Mouse (Mus musculus) kidney, adult 9 months (tissue): ENCODE data around the gene Brd7.

Experiments used
- DNase-seq: peaks from one replicate; pipeline ENCODE4 v3.0.0; 2022

Gene Brd7

DNA sequence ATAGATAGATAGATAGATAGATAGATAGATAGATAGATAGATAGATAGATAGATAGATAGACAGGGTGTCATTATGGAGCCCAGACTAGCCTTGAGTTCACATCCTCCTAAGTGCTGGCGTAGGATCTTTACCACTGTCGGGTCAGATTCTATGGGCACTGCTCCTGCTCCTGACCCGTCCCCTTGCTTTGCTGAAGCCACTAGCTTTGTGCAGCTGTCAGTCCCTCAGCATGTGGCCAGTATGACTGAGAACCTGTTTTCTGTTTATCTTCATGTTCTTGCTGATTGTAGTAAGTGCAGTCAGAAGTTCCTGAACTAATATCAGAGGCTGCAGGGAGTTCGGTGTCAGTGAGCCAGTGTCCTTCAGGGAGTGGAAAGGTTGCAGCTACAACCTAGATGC, 54.3 kb downstream of the Brd7 start:
- no peak for DNase-seq

GRCm38 (mm10) chr8:88306511-88306910, 55.5 kb downstream of the Brd7 start:
- DNase-seq, result no peak

- no peak for DNase-seq
Measured at GRCm38 (mm10) chr8:88305814-88306213, 56.2 kb downstream of the Brd7 start.

DNA sequence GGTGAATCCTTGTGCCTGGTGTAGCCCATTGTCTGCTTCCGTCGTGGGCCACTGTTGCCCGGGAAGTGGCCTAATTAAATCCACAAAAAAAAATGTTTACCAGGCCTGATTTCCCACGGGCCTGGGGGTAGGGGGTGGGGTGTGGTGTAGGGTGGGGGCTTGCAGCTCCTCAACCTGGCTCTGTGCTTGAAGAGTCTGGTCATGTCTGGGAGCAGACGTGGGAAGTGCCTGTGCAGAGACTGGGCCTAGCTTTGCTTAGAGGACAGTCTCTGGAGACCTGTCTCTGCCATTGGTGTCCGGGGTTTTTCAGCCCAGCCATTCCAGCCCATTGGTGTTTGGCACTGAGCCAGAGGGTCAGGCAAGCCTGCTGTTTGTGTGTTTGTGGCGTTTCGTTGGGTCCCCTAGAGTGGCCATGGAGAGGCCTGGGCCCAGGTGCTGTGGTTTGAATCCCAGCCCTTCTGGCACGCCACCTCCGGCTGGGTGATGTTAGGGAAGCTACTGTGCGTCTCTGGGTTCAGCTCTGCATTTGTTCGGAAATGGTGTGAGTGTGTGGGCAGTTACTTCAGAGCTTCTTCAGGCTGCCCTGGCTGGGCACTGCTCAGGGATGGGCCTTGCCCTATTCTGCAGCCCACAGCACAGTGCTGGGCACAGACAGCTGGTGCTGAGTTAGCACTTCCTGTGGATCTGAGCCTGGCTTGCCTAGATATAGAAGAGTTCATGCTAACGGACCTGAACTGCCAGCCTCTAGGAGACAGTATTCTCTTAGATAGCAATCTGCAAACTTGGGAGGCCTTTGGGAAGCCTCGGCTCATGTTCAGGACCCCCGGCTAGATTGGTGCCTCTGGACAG, 60.2 kb downstream of the Brd7 start:
- DNase-seq, result no peak

DNA sequence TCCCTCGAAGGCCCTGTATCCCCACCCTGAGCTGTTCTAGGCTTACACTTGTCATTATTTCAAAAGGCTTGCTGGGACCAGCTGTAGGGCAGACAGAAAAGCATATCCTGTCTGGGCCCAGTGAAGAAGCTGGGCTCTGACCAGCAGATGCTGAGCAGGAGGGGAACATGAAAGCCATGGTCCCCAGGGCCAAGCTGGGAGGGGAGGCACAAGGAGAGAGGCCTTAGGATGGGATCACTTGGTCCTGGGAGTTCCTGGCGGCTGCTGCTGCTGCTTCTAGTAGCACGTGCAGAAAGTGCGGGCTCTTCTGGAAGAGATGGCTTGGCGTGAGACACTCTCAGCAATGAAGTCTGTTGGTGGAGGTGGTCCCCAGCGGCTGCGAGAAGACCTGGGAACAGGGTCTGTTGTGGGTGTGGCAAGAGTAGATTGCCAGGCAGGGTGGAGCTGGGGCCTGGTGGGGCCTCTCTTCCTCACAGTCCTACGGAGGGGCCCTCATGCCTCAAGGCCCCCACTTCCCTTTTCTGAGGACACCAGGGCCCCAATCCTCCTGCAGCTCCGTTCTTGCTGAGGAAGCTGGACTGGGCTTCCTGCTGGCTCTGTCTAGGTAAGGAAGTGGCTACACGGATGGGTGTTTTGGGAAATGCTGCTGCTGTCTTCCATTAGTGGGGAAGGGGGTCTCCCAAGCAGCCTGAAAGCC, 61.9 kb downstream of the Brd7 start:
- no peak for DNase-seq

GRCm38 (mm10) chr8:88298733-88299103, 63.3 kb downstream of the Brd7 start:
- no peak for DNase-seq

DNA sequence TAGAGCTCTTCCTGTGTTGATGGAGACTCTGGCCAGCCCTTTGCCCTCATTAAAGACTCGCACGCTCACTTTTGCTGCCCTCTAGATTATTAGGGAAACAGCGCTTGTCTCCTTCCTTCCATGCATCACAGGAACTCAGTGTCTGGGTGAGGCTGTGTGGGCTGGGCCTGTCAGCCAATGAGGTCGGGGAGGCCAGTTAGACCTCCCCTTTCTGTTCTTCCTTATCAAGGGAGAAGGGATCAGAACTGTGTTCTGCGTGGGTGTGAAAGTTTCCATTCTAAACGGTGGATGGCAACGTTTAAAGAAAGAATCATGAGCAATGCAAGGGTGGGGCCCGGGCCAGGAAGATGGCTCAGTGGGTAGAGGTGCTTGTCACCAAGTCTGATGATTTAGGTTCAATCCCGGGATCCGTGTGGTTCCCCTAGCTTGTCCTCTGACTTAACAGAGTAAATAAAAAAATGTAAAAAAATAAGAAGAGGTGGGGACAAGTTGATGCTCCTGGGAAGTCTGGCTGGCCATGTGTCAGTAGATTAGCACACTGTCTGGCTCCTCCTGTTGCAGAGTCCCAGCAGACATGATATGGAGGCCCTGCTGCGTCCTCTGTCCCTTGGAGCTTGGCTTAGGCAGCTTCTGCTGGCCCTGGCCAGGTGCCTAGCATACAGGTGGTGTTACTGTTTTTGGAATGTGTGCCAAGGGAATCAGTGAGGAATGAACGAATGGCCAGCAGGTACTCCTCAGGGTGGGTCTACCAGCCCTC, 63.8 kb downstream of the Brd7 start:
- peak; percentile 24 for DNase-seq

DNA sequence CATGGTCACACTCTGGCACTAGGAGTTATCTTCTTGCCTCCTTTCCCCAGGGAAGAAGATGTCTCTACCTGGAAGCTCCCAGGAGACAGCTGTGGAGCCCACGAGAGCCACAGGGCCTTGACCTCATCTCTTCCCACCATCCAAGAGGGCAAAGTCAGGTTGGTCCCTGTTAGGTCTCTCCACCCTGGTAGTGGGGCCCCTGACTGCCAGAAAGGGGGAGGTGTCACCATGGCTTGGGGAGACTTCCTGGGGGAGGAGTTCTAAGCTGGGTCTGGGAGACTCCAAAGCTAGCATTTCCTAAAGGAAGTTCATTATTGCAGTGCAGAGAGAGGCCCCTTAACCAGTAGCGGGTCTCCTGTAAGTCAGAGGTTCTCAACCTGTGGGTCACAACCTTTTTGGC, 67.0 kb downstream of the Brd7 start:
- DNase-seq, result no peak

GRCm38 (mm10) chr8:88293590-88294356, 68.2 kb downstream of the Brd7 start:
- DNase-seq, result no peak

- no peak for DNase-seq
Measured at GRCm38 (mm10) chr8:88292926-88293325, 69.1 kb downstream of the Brd7 start.

DNA sequence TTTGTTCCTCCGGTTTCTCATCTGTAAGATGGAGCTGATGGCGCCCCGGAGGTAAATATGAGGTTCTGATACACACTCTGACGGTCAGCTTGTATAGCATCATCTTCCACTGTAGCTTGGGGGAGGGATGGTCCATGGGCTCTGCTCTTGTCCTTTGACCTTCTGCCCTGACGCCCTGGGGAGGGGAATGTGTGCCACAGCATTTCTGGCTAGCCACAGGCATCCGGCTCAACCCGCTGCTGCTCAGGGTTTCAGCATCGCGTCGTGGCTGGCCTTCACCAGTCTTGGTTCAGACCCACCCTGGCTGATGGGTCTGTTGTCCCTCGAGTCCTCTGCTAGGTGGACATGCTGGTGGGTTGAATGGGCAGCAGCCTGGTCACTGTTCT, 70.7 kb downstream of the Brd7 start:
- DNase-seq, result no peak

- DNase-seq, result no peak
Measured at GRCm38 (mm10) chr8:88290326-88291304, 71.4 kb downstream of the Brd7 start.

DNA sequence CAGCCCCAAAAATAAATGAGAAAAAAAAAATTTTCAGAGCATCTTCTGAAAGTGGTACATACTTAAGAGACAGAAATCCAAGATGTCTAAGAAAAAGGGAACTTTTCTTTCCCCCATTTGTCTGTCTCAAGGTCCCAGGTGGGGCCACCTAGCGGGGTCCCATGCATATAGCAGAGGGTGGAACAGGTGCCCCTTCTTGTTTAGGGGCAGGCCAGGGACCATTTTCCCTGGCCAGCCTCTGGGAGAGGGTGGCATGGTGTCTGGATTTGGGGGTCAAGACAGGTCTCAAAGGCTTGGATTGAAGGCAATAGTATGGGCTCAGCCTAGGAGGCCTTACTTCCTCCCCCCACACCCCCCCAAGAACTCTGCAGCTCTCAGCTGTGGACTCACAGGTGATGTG, 72.1 kb downstream of the Brd7 start:
- DNase-seq, result no peak

DNA sequence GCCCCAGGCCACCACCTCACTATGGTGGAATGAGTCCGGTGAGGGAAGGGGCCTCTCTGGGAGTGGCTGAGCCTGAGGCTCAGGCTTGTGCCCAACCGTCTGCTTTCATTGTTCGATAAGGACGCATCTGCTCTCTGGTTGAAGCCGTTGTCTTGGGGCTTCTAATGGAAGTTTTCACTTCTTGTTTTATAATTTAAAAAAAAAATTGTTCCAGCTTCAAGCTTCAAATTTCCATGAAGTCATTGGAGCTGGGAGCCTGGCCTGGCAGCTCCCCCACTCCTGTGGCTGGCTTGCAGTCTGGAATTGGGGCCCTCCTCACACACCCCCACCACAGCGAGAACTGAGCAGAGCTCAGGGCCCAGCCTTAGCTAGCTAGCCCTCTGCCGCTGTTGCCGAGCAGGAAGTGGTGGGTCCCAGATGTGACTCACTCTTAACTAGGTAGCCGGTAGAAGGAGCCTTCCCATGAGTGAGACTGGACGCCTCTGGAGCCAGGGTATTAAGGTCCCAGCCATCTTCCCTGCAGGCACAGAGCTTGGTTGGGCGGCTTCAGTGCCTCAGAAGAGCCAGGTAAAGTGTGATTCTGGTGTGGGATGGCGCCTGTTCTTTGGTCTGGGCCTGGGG, 73.3 kb downstream of the Brd7 start:
- DNase-seq, result no peak

DNA sequence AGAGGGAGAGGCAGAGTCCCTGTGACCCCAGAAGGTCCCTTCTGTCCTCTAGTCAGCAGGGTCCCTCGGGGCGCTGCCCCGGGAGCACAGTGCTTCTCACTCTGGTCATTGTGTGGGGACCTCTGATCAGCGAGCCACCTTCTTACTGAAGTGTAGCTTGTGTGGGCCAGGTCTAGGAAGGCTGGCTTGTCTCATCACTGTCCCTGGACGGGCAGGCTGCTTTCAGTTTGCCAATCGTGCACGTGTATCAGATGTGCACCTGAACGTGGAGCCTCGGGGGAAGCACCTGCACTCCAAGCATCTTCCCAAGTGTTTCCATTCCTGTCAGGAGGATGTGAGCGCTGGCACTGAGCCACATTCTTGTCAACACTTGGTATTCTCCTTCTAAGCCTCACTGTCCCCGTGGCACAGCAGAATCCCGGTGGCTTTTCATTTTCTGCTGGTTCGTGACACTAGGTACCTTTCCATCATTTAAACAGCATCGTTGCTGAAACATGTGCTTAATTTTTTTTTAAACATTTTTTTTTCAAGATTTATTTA, 75.5 kb downstream of the Brd7 start:
- DNase-seq, result no peak

DNA sequence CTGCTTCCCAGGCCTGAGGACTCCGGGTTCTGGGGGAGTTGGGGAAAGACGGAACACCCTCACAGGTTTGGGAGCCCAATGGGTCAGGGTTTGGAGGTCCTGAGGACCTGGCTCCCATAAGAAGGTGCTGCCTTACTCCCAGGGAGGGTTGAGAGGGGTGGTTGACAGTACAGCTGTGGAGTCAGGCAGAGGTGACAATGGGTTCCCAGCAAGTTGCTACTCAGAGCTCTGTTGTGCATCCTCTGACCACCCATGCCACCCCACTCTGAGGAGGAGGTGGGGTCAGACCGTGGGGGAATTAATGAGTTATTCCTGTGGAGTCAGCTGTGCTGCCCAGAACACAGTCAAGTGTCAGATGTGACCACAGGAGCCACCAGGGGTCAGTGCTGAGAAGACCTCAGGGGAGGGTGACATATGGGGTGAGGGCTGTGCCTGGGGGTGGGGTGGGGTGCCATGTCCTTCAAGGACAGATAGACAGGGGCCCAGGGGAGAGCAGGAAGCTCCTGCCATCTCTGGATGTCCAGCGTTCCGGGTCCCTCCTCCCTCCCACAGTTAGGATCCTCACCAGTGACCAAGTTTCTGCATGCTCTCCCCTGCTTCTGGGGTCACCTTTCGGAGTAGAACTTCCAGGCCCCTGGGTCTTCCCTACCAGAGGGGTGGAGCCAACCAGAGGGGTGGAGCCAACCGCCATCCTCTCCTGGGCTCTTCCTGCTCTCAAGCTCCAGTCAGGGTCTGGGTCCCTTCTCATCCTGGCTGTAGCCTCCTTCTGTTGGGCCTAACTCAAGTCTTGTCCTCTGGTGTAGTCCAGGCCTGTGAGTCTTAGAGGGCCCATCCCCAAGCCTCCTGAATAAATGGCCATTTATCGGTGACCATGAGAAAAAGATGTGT, 76.3 kb downstream of the Brd7 start:
- no peak for DNase-seq

GRCm38 (mm10) chr8:88284738-88285137, 77.3 kb downstream of the Brd7 start:
- DNase-seq, result no peak

DNA sequence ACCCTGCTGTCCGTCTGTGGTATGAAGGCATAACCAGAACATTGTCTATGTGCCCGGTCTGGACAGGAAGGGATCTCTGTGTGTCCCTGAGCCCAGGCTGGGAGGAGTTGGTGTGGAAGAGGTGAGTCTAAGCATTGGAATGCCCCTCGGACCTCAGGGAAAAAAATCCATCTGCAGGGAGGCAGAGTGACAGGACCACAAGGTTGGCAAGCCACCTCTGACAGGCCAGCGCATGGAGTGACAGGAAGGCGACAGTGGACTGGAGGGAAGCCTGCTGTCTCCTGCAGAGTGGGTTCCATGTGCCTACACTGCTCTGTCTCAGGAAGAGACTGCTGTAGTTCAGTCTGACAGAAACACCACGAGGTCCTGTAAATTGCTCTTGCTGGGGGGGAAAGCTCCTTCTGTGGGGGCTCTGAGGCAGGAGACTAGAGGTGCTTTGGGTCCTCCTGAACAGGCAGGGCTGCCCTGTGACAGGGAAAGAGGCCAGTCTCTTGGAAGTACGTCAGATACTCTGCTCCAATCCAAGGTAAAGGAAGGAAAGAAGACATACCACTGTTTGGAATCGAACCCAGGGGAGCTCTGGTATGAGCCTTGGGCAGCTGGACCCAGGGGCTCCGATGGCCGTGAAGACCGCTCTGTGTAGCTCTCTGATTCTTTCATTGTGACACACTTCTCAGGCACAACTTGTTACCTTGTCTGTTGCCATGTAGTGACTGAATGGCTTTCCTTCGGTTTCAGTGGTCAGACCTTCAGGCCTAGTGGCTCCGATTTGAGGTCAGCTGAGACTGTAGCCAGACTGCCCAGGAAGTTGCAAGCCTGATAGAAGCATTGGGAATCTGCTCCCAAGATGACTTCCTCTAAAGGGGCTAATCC, 78.5 kb downstream of the Brd7 start:
- DNase-seq, result no peak

DNA sequence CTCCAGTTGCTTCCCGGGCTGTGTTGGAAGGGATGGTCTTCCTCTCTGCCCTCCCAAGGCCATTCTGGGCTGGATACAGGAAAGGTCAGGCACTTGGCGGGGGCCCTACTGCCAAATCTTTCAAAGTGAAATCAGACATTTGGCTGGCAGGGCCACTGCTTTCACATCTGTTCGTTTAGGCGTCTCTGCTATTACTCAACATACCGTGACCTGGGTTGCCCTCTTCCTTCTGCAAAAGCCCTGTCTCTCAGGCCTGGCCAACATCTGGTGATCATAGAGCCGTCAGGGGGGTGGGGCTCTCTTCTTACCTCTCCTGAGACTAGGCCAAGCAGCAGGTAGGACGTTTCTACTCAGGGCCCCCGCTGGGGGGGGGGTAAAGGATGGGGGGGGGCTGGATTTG, 79.3 kb downstream of the Brd7 start:
- DNase-seq, result peak; percentile 38
